Mouse (Mus musculus) c-Kit-positive CD71-positive TER-119-negative erythroid progenitor cells, embryonic 14.5 days (primary cell): ENCODE results near the gene Mrap.

Experiments used
- DNase-seq: peaks from one replicate; pipeline ENCODE4 v3.0.0-alpha.2; 2013; ENCODE audit warnings: low read depth

The Mrap gene

GRCm38 (mm10) chr16:90738092-90738956, at the start of gene Mrap:
TSS of gene Mrap (plus strand) at chr16:90738207.
- DNase-seq = no peak

GRCm38 (mm10) chr16:90692704-90693385, 45.2 kb upstream of the Mrap start:
- DNase-seq = no peak

- DNase-seq = no peak
These were observed 44.4 kb upstream of the Mrap start for GRCm38 (mm10) chr16:90693625-90694024.

- peak; percentile 70 for DNase-seq
These were observed 43.3 kb upstream of the Mrap start for GRCm38 (mm10) chr16:90694719-90695118.

GRCm38 (mm10) chr16:90695121-90695520, 42.9 kb upstream of the Mrap start:
- no peak for DNase-seq

GRCm38 (mm10) chr16:90696306-90696705, 41.7 kb upstream of the Mrap start:
- no peak for DNase-seq

GRCm38 (mm10) chr16:90699390-90699789, 38.6 kb upstream of the Mrap start:
- no peak for DNase-seq

- no peak for DNase-seq
These were observed 36.5 kb upstream of the Mrap start for GRCm38 (mm10) chr16:90701541-90701940.

GRCm38 (mm10) chr16:90703646-90704045, 34.4 kb upstream of the Mrap start:
- DNase-seq = no peak

- no peak for DNase-seq
These were observed 33.7 kb upstream of the Mrap start for GRCm38 (mm10) chr16:90704161-90704825.

GRCm38 (mm10) chr16:90706279-90706678, 31.7 kb upstream of the Mrap start:
- no peak for DNase-seq

GRCm38 (mm10) chr16:90709711-90710289, 28.2 kb upstream of the Mrap start:
- no peak for DNase-seq

GRCm38 (mm10) chr16:90710313-90710712, 27.7 kb upstream of the Mrap start:
- DNase-seq = no peak

GRCm38 (mm10) chr16:90724051-90724450, 14.0 kb upstream of the Mrap start:
- no peak for DNase-seq

GRCm38 (mm10) chr16:90726600-90727227, 11.3 kb upstream of the Mrap start:
- no peak for DNase-seq

GRCm38 (mm10) chr16:90727233-90728115, 10.5 kb upstream of the Mrap start, which contains the start of gene Mis18a:
TSS of gene Mis18a (minus strand) at chr16:90727404.
- DNase-seq = peak; percentile 94

- no peak for DNase-seq
These were observed 2.4 kb upstream of the Mrap start for GRCm38 (mm10) chr16:90735611-90736010.

- no peak for DNase-seq
These were observed 1.2 kb upstream of the Mrap start for GRCm38 (mm10) chr16:90736672-90737270.

GRCm38 (mm10) chr16:90747143-90747542, 9.1 kb downstream of the Mrap start:
- no peak for DNase-seq

- DNase-seq = no peak
These were observed 10.2 kb downstream of the Mrap start for GRCm38 (mm10) chr16:90748169-90748568.
